Mouse (Mus musculus): ENCODE results near the gene Faf1. TPM values are rescaled to one million over a fixed set of nuclear protein-coding genes. Genes with fewer than 3 reads are reported as not detected.

Faf1 gene
- polyA plus RNA-seq, 1 experiment: 11.1 TPM

GRCm38 (mm10) chr4:109792331-109792730 is 115.9 kb downstream of the Faf1 start:
- Histone ChIP-seq H3K36me3 (ENCODE audit: control insufficient read depth, insufficient read depth, low read length) (no peaks in the 10 kb centered on the region), H3K4me1 (replicated peaks; ENCODE audit: control insufficient read depth, insufficient read depth, low read length) (no peaks in the 10 kb centered on the region), H3K27ac (ENCODE audit: control insufficient read depth, insufficient read depth, low read length) (no peak overlapping the region), H3K27me3 (ENCODE audit: control insufficient read depth, insufficient read depth, low read length) (no peaks in the 10 kb centered on the region), H3K4me3 (ENCODE audit: control insufficient read depth, insufficient read depth, low read length) (no peak overlapping the region)
- WGBS: 97% methylated on average over 2 of the region's 2 CpGs
- no peak for DNase-seq
- TF ChIP-seq CTCF (IDR thresholded peaks at IDR 0.05; ENCODE audit: borderline replicate concordance, control insufficient read depth, extremely low read depth, insufficient read depth, low read length, poor library complexity) (no peak), POLR2A (IDR thresholded peaks at IDR 0.05; ENCODE audit: control insufficient read depth, extremely low read depth, insufficient read depth, low read length, poor library complexity) (no peak)

GRCm38 (mm10) chr4:109793072-109793471 is 116.7 kb downstream of the Faf1 start:
- no peaks in the 10 kb centered on the region for H3K27me3 ChIP-seq (ENCODE audit: control insufficient read depth, insufficient read depth, low read length)
- H3K27ac ChIP-seq (ENCODE audit: control insufficient read depth, insufficient read depth, low read length): no peak overlapping the region
- no peaks in the 10 kb centered on the region for H3K36me3 ChIP-seq (ENCODE audit: control insufficient read depth, insufficient read depth, low read length)
- 98% methylated on average over 2 of the region's 2 CpGs for WGBS
- H3K4me1 ChIP-seq (replicated peaks; ENCODE audit: control insufficient read depth, insufficient read depth, low read length): no peaks in the 10 kb centered on the region
- H3K4me3 ChIP-seq (ENCODE audit: control insufficient read depth, insufficient read depth, low read length): no peak overlapping the region
- DNase-seq: no peak
- TF ChIP-seq POLR2A (IDR thresholded peaks at IDR 0.05; ENCODE audit: control insufficient read depth, extremely low read depth, insufficient read depth, low read length, poor library complexity) (no peak), CTCF (IDR thresholded peaks at IDR 0.05; ENCODE audit: borderline replicate concordance, control insufficient read depth, extremely low read depth, insufficient read depth, low read length, poor library complexity) (no peak)

- no peak overlapping the region for H3K27ac ChIP-seq (ENCODE audit: control insufficient read depth, insufficient read depth, low read length)
- WGBS: 84% methylated on average over 10 of the region's 10 CpGs
- no peak overlapping the region for H3K4me3 ChIP-seq (ENCODE audit: control insufficient read depth, insufficient read depth, low read length)
- TF ChIP-seq POLR2A (IDR thresholded peaks at IDR 0.05; ENCODE audit: control insufficient read depth, extremely low read depth, insufficient read depth, low read length, poor library complexity) (no peak), CTCF (IDR thresholded peaks at IDR 0.05; ENCODE audit: borderline replicate concordance, control insufficient read depth, extremely low read depth, insufficient read depth, low read length, poor library complexity) (no peak)
- no peaks in the 10 kb centered on the region for H3K4me1 ChIP-seq (replicated peaks; ENCODE audit: control insufficient read depth, insufficient read depth, low read length)
- H3K36me3 ChIP-seq (ENCODE audit: control insufficient read depth, insufficient read depth, low read length): no peaks in the 10 kb centered on the region
- no peak for DNase-seq
- H3K27me3 ChIP-seq (ENCODE audit: control insufficient read depth, insufficient read depth, low read length): no peaks in the 10 kb centered on the region
Measured at GRCm38 (mm10) chr4:109797511-109798182, 121.3 kb downstream of the Faf1 start.

- no peaks in the 10 kb centered on the region for H3K4me1 ChIP-seq (replicated peaks; ENCODE audit: control insufficient read depth, insufficient read depth, low read length)
- no peaks in the 10 kb centered on the region for H3K36me3 ChIP-seq (ENCODE audit: control insufficient read depth, insufficient read depth, low read length)
- TF ChIP-seq CTCF (IDR thresholded peaks at IDR 0.05; ENCODE audit: borderline replicate concordance, control insufficient read depth, extremely low read depth, insufficient read depth, low read length, poor library complexity) (no peak), POLR2A (IDR thresholded peaks at IDR 0.05; ENCODE audit: control insufficient read depth, extremely low read depth, insufficient read depth, low read length, poor library complexity) (no peak)
- no peak overlapping the region for H3K4me3 ChIP-seq (ENCODE audit: control insufficient read depth, insufficient read depth, low read length)
- H3K27ac ChIP-seq (ENCODE audit: control insufficient read depth, insufficient read depth, low read length): no peak overlapping the region
- no peak for DNase-seq
- no peaks in the 10 kb centered on the region for H3K27me3 ChIP-seq (ENCODE audit: control insufficient read depth, insufficient read depth, low read length)
- 95% methylated on average over 5 of the region's 5 CpGs for whole genome bisulfite sequencing
Measured at GRCm38 (mm10) chr4:109806408-109806807, 130.0 kb downstream of the Faf1 start.

- Histone ChIP-seq H3K36me3 (ENCODE audit: control insufficient read depth, insufficient read depth, low read length) (no peaks in the 10 kb centered on the region), H3K27me3 (ENCODE audit: control insufficient read depth, insufficient read depth, low read length) (no peaks in the 10 kb centered on the region), H3K27ac (ENCODE audit: control insufficient read depth, insufficient read depth, low read length) (no peak overlapping the region), H3K4me3 (ENCODE audit: control insufficient read depth, insufficient read depth, low read length) (no peak overlapping the region), H3K4me1 (replicated peaks; ENCODE audit: control insufficient read depth, insufficient read depth, low read length) (no peaks in the 10 kb centered on the region)
- no peak for TF ChIP-seq POLR2A (IDR thresholded peaks at IDR 0.05; ENCODE audit: control insufficient read depth, extremely low read depth, insufficient read depth, low read length, poor library complexity)
- no peak for TF ChIP-seq CTCF (IDR thresholded peaks at IDR 0.05; ENCODE audit: borderline replicate concordance, control insufficient read depth, extremely low read depth, insufficient read depth, low read length, poor library complexity)
- WGBS: 98% methylated on average over 1 of the region's 1 CpGs
- no peak for DNase-seq
Measured at GRCm38 (mm10) chr4:109815161-109815560, 138.8 kb downstream of the Faf1 start.

- no peak for TF ChIP-seq CTCF (IDR thresholded peaks at IDR 0.05; ENCODE audit: borderline replicate concordance, control insufficient read depth, extremely low read depth, insufficient read depth, low read length, poor library complexity)
- no peak for TF ChIP-seq POLR2A (IDR thresholded peaks at IDR 0.05; ENCODE audit: control insufficient read depth, extremely low read depth, insufficient read depth, low read length, poor library complexity)
- Histone ChIP-seq H3K4me3 (ENCODE audit: control insufficient read depth, insufficient read depth, low read length) (no peak overlapping the region), H3K27me3 (ENCODE audit: control insufficient read depth, insufficient read depth, low read length) (no peaks in the 10 kb centered on the region), H3K36me3 (ENCODE audit: control insufficient read depth, insufficient read depth, low read length) (no peaks in the 10 kb centered on the region), H3K27ac (ENCODE audit: control insufficient read depth, insufficient read depth, low read length) (no peak overlapping the region), H3K4me1 (replicated peaks; ENCODE audit: control insufficient read depth, insufficient read depth, low read length) (no peaks in the 10 kb centered on the region)
- DNase-seq: no peak
- WGBS: 96% methylated on average over 1 of the region's 1 CpGs
Measured at GRCm38 (mm10) chr4:109815592-109815991, 139.2 kb downstream of the Faf1 start.

- Histone ChIP-seq H3K4me1 (replicated peaks; ENCODE audit: control insufficient read depth, insufficient read depth, low read length) (no peaks in the 10 kb centered on the region), H3K36me3 (ENCODE audit: control insufficient read depth, insufficient read depth, low read length) (no peaks in the 10 kb centered on the region), H3K27ac (ENCODE audit: control insufficient read depth, insufficient read depth, low read length) (no peak overlapping the region), H3K27me3 (ENCODE audit: control insufficient read depth, insufficient read depth, low read length) (no peaks in the 10 kb centered on the region), H3K4me3 (ENCODE audit: control insufficient read depth, insufficient read depth, low read length) (no peak overlapping the region)
- DNase-seq: no peak
- TF ChIP-seq POLR2A (IDR thresholded peaks at IDR 0.05; ENCODE audit: control insufficient read depth, extremely low read depth, insufficient read depth, low read length, poor library complexity) (no peak), CTCF (IDR thresholded peaks at IDR 0.05; ENCODE audit: borderline replicate concordance, control insufficient read depth, extremely low read depth, insufficient read depth, low read length, poor library complexity) (no peak)
Measured at GRCm38 (mm10) chr4:109819455-109819854, 143.1 kb downstream of the Faf1 start.
